Comparison of ENCODE assay signal across 14 mouse cellular contexts in the genomic region with DNA sequence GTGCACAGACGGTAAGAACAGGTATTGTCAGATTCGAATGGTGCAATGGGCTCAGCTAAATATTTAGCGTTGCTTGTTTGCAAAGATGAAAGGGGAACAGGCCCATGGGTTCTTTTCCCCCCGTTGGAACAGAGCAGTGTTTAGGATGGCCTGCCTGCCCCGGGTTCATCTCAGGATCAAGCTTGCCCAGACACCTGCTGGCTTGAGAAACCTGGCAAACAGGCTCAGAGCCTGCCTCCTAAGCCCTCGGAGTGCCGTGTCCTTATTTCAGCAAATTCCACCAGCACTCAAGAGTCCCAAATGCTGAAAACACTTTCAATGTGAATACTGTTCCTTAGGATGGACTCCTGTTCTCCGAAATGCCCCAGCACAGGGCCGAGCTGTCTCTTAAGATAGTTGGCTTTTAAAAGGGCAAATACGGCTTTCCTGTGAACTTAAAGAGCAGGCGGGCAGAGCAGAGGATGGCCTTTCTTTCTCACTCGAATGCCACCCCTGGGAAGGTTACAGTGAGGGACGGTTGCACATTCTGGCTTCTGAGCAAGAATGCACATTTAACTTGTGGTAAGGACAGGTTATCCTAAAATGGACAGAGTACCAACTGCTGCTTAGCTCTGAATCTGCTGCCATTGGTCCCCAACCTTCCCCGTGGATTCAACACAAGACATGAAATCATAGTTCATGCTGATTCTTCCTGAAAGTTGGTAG. TPM values are rescaled to one million over a fixed set of nuclear protein-coding genes. Genes with fewer than 3 reads are reported as not detected.
DNase-seq lines count a peak whose midpoint lies in the region; ATAC-seq and TF ChIP-seq lines count a peak whose summit lies in the region.
"Had no signal": no experiment of that assay in that cellular context is flagged by ENCODE, and none has a peak within 500 bp of the region (broad histone marks: within the 10 kb centered on the region; RNA-seq: fewer than 3 reads in every experiment).

No protein-coding gene starts in this region.

- H3K27ac ChIP-seq in cerebellum, adult 2 months (ENCODE audit: insufficient read depth, low read length): peak overlapping the region; percentile 77
- H3K27ac ChIP-seq in intestine, embryonic 16.5 days (ENCODE audit: low read length): 0 out of 2 replicates have a peak overlapping the region, but pooled peaks have one; percentile 40
- H3K27ac ChIP-seq in intestine, embryonic 15.5 days: no peak overlapping the region; the same call in 1 of the 2 replicates
- 0 out of 2 replicates have a peak overlapping the region, but pooled peaks have one; percentile 11 for H3K27ac ChIP-seq in brown adipose tissue, adult 24 weeks (replicated peaks; ENCODE audit: low read depth, low read length)
- H3K27ac ChIP-seq in limb, embryonic 14.5 days (replicated peaks; ENCODE audit: low read depth, low read length): peak overlapping the region; percentile 67; the same call in 1 of the 2 replicates
- H3K27ac ChIP-seq in forebrain, embryonic 11.5 days (ENCODE audit: low read depth, low read length): no peak overlapping the region
- H3K27ac ChIP-seq: forebrain, embryonic 12.5 days; hindbrain, postnatal 0 days had no signal

- TF ChIP-seq CTCF in cerebellum, adult 2 months (IDR thresholded peaks at IDR 0.05; ENCODE audit: borderline replicate concordance, insufficient read depth, low read depth, low read length): no peak

- H3K27me3 ChIP-seq in cerebellum, adult 2 months (ENCODE audit: control insufficient read depth, insufficient read depth, low read length): no peaks in the 10 kb centered on the region; the same call in 1 of the 2 replicates
- H3K27me3 ChIP-seq in intestine, embryonic 16.5 days (replicated peaks; ENCODE audit: control insufficient read depth, insufficient read depth, low read length): no peaks in the 10 kb centered on the region
- no peaks in the 10 kb centered on the region for H3K27me3 ChIP-seq in intestine, embryonic 15.5 days (replicated peaks)
- H3K27me3 ChIP-seq in limb, embryonic 14.5 days (ENCODE audit: control insufficient read depth, insufficient read depth, low read length): no peaks in the 10 kb centered on the region
- H3K27me3 ChIP-seq in forebrain, embryonic 11.5 days (ENCODE audit: control insufficient read depth, insufficient read depth, low read length): no peaks in the 10 kb centered on the region
- H3K27me3 ChIP-seq: forebrain, embryonic 12.5 days; megakaryocyte, embryonic 14.5 days had no signal

- H3K36me3 ChIP-seq in intestine, embryonic 16.5 days (ENCODE audit: control insufficient read depth, insufficient read depth, low read length): peaks cover 7% of the 10 kb centered on the region
- peaks cover 2% of the 10 kb centered on the region; the same call in 1 of the 2 replicates for H3K36me3 ChIP-seq in intestine, embryonic 15.5 days
- no peaks in the 10 kb centered on the region; the same call in 1 of the 2 replicates for H3K36me3 ChIP-seq in limb, embryonic 14.5 days (ENCODE audit: control insufficient read depth, insufficient read depth, low read length)
- H3K36me3 ChIP-seq in forebrain, embryonic 11.5 days (ENCODE audit: control insufficient read depth, insufficient read depth, low read length): no peaks in the 10 kb centered on the region

- H3K4me3 ChIP-seq in cerebellum, adult 2 months (replicated peaks; ENCODE audit: insufficient read depth, low read depth, low read length): no peak overlapping the region
- H3K4me3 ChIP-seq in intestine, embryonic 16.5 days (ENCODE audit: low read length): no peak overlapping the region
- H3K4me3 ChIP-seq in intestine, embryonic 15.5 days (replicated peaks): no peak overlapping the region
- no peak overlapping the region for H3K4me3 ChIP-seq in brown adipose tissue, adult 24 weeks (ENCODE audit: insufficient read depth, low read depth, low read length)
- H3K4me3 ChIP-seq in limb, embryonic 14.5 days (replicated peaks; ENCODE audit: low read length): no peak overlapping the region
- no peak overlapping the region for H3K4me3 ChIP-seq in forebrain, embryonic 11.5 days (ENCODE audit: low read depth, low read length)
- H3K4me3 ChIP-seq: forebrain, embryonic 12.5 days; megakaryocyte, embryonic 14.5 days had no signal

- WGBS in cerebellum, adult 2 months: 47% methylated on average over 14 of the region's 14 CpGs
- 80% methylated on average over 14 of the region's 14 CpGs for WGBS in intestine, embryonic 16.5 days
- 80% methylated on average over 14 of the region's 14 CpGs for WGBS in intestine, embryonic 15.5 days
- 76% methylated on average over 14 of the region's 14 CpGs for WGBS in limb, embryonic 14.5 days
- WGBS in forebrain, embryonic 11.5 days: 85% methylated on average over 14 of the region's 14 CpGs

- no peak overlapping the region for H3K9ac ChIP-seq in intestine, embryonic 16.5 days (ENCODE audit: low read depth, low read length)
- H3K9ac ChIP-seq in intestine, embryonic 15.5 days: no peak overlapping the region
- H3K9ac ChIP-seq in limb, embryonic 14.5 days (ENCODE audit: low read depth, low read length, severe bottlenecking): no peak overlapping the region
- no peak overlapping the region for H3K9ac ChIP-seq in forebrain, embryonic 11.5 days (ENCODE audit: low read length)
- H3K9ac ChIP-seq: forebrain, embryonic 12.5 days; liver, postnatal 0 days had no signal

- H3K4me1 ChIP-seq in cerebellum, adult 2 months (ENCODE audit: control insufficient read depth, insufficient read depth, low read length): peaks cover 30% of the 10 kb centered on the region
- H3K4me1 ChIP-seq in intestine, embryonic 16.5 days (ENCODE audit: control insufficient read depth, insufficient read depth, low read length): no peaks in the 10 kb centered on the region
- H3K4me1 ChIP-seq in intestine, embryonic 15.5 days (replicated peaks): no peaks in the 10 kb centered on the region
- peaks cover 6% of the 10 kb centered on the region for H3K4me1 ChIP-seq in brown adipose tissue, adult 24 weeks (ENCODE audit: control insufficient read depth, insufficient read depth, insufficient read length, low read length)
- no peaks in the 10 kb centered on the region for H3K4me1 ChIP-seq in limb, embryonic 14.5 days (ENCODE audit: control insufficient read depth, insufficient read depth, low read length)
- H3K4me1 ChIP-seq in forebrain, embryonic 11.5 days (replicated peaks; ENCODE audit: control insufficient read depth, insufficient read depth, low read length): no peaks in the 10 kb centered on the region
- H3K4me1 ChIP-seq: forebrain, embryonic 12.5 days had no signal

- DNase-seq in cerebellum, adult 2 months: peak; percentile 61 to 62
- DNase-seq in cerebellum, postnatal 4 days (ENCODE audit: low spot score in 2 of 2): no peak
- no peak for DNase-seq in limb, embryonic 14.5 days (ENCODE audit: low spot score)
- DNase-seq in embryo, embryonic 10.5 days (ENCODE audit: low spot score): no peak
- no peak for DNase-seq in forebrain, embryonic 11.5 days (ENCODE audit: low spot score)
- DNase-seq: gastrocnemius, postnatal 36 days; liver, postnatal 0 days; right cerebral cortex, postnatal 4 days had no signal

- TF ChIP-seq POLR2A in cerebellum, adult 2 months (IDR thresholded peaks at IDR 0.05; ENCODE audit: borderline replicate concordance, insufficient read depth, low read length): no peak
- TF ChIP-seq POLR2A in limb, embryonic 14.5 days (IDR thresholded peaks at IDR 0.05; ENCODE audit: borderline replicate concordance, extremely low read depth, insufficient read depth, insufficient read length): no peak

- H3K4me2 ChIP-seq in intestine, embryonic 16.5 days (ENCODE audit: low read depth, low read length): no peak overlapping the region
- no peak overlapping the region for H3K4me2 ChIP-seq in intestine, embryonic 15.5 days (replicated peaks)
- H3K4me2 ChIP-seq in limb, embryonic 14.5 days (replicated peaks; ENCODE audit: low read depth, low read length, severe bottlenecking): no peak overlapping the region
- H3K4me2 ChIP-seq in forebrain, embryonic 11.5 days (ENCODE audit: low read depth, low read length, severe bottlenecking): no peak overlapping the region
- H3K4me2 ChIP-seq: forebrain, embryonic 12.5 days had no signal

- H3K9me3 ChIP-seq in intestine, embryonic 16.5 days (ENCODE audit: control insufficient read depth, low read length): peaks cover 6% of the 10 kb centered on the region
- no peaks in the 10 kb centered on the region for H3K9me3 ChIP-seq in intestine, embryonic 15.5 days
- H3K9me3 ChIP-seq in limb, embryonic 14.5 days (ENCODE audit: control insufficient read depth, low read length): 0 out of 2 replicates have a peak, but pooled peaks cover 3% of the 10 kb centered on the region
- no peaks in the 10 kb centered on the region; the same call in 1 of the 2 replicates for H3K9me3 ChIP-seq in forebrain, embryonic 11.5 days (ENCODE audit: control insufficient read depth, low read length)

- no peak for ATAC-seq in intestine, embryonic 16.5 days
- ATAC-seq in intestine, embryonic 15.5 days: no peak
- no peak for ATAC-seq in limb, embryonic 14.5 days (ENCODE audit: low FRiP score, low read depth)
- ATAC-seq in forebrain, embryonic 11.5 days (replicated peaks; ENCODE audit: low FRiP score): no peak
- ATAC-seq: hindbrain, postnatal 0 days; liver, postnatal 0 days had no signal

RNA-seq across cellular contexts. Expression of a gene that starts 55.7 kb away (rescaled TPM):
- polyA plus RNA-seq in cerebellum, adult 2 months (2012; rRNA removed): 19.2 and 21.5 TPM in 2 replicates
- polyA plus RNA-seq in intestine, embryonic 16.5 days (2015; fragmentation: Nextera tagmentation; extraction: Ambion mirVana): 20.3 and 20.6 TPM in 2 replicates
- polyA plus RNA-seq in intestine, embryonic 15.5 days (2015; fragmentation: Nextera tagmentation; extraction: Ambion mirVana): 22.5 and 22.9 TPM in 2 replicates
- polyA plus RNA-seq in brown adipose tissue, adult 24 weeks (2012; ENCODE audit: insufficient read depth, insufficient read length, missing spikeins): 16.8 and 18.7 TPM in 2 replicates
- polyA plus RNA-seq in limb, embryonic 14.5 days (2012; rRNA removed): 2.8 and 3.8 TPM in 2 replicates
- polyA plus RNA-seq in limb, embryonic 14.5 days (2014; fragmentation: Nextera tagmentation; extraction: Ambion mirVana): 14.9 and 16.8 TPM in 2 replicates
- 10.5 and 11.1 TPM in 2 replicates for polyA plus RNA-seq in forebrain, embryonic 11.5 days (2014; fragmentation: Nextera tagmentation; extraction: Ambion mirVana)

Comparison
In these comparisons a context has a peak if more than half of its experiments do, and no peak if none do; other contexts are left out.
1. DNase-seq: peak in cerebellum, adult 2 months (2 of 2); none in cerebellum, postnatal 4 days (0 of 2), limb, embryonic 14.5 days (single experiment), embryo, embryonic 10.5 days (single experiment) and forebrain, embryonic 11.5 days (single experiment).
2. H3K27ac ChIP-seq: peak in cerebellum, adult 2 months (single experiment), intestine, embryonic 16.5 days (single experiment), brown adipose tissue, adult 24 weeks (single experiment) and limb, embryonic 14.5 days (single experiment); none in intestine, embryonic 15.5 days (single experiment) and forebrain, embryonic 11.5 days (single experiment).